Mouse (Mus musculus) spleen, postnatal 14 days (tissue): ENCODE data around the gene Tmed5.
A peak's percentile ranks its signal among the peaks of the same experiment; 100 is the strongest.
"Not testable (repeated sequence)": the region's sequence is repeated elsewhere in the genome, so short reads cannot be mapped to it uniquely, and the experiment has no call there.

Experiments used
- DNase-seq, 2 experiments: peaks; one replicate each; pipeline ENCODE4 v3.0.0; 2021 to 2022; ENCODE audit warnings: low spot score in 2 of 2

The Tmed5 gene

GRCm38 (mm10) chr5:108132441-108133243 is at the start of gene Tmed5, which contains the start of gene Ccdc18:
TSS of gene Tmed5 (minus strand) at chr5:108132620.
TSS of gene Ccdc18 (plus strand) at chr5:108132875.
- DNase-seq = peak; percentile 94 to 98

GRCm38 (mm10) chr5:108163695-108164094 is 31.3 kb upstream of the Tmed5 start:
- peak in 1 of 2 experiments; percentile 24 for DNase-seq

- no peak for DNase-seq
These were observed 28.4 kb upstream of the Tmed5 start for GRCm38 (mm10) chr5:108160796-108161195.

DNA sequence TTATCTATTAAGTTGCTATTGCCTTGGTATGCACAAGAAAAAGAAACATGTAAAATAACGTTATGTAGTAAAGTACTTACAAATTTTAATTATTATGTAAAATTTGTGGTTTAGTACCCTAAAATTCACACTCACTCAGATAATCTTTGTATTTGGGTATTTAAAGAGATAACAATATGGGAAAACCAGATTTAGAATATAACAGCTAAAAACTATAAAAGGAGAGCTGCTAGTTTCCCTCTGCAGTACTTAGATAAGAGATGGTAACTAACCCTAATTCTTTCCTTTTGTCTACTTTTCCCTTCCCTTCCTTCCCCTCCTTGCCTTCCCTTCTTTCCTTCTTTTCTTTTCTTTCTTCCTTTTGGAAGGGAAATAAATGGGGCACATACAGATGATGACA is 20.2 kb upstream of the Tmed5 start:
- DNase-seq = no peak

- DNase-seq = no peak
These were observed 475 bp downstream of the Tmed5 start for GRCm38 (mm10) chr5:108131849-108132440.

- DNase-seq = no peak
These were observed 12.1 kb downstream of the Tmed5 start for GRCm38 (mm10) chr5:108120221-108120900.

DNA sequence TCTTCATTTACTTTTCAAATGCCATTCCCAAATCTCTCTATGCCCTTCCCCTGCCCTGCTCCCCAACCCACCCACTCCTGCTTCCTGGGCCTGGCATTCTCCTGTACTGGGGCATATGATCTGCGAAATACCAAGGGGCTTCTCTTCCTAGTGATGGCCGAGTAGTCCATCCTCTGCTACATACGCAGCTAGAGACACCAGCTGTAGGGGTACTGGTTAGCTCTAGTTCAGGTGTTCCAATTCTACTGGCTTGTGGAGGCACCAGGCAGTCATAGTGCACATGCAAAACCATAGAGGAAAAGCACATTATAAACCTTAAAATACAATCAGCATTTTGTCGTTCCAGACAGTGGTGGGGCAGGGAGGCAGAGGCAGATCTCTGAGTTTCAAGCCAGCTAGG is 14.7 kb downstream of the Tmed5 start:
- DNase-seq = no peak

DNA sequence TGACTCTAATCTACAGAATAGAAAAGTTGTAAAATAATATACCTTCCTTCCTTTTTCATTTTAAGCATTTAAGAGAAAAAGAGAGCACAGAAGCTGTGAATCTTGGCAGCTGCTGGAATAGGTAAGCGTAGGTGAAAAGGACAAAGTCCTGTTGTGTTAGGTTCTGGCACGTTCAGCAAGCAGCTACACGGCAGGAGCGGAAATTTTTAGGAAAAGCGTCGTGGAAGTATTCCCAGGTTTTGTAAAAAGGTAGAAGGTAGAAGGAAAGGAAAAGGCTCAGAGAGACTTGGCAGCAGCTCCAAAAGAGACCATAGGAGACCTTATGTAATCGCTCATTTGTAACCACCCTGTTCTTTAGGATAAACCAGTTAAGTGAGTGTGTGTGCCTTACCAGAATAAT is 23.1 kb downstream of the Tmed5 start:
- DNase-seq = no peak

DNA sequence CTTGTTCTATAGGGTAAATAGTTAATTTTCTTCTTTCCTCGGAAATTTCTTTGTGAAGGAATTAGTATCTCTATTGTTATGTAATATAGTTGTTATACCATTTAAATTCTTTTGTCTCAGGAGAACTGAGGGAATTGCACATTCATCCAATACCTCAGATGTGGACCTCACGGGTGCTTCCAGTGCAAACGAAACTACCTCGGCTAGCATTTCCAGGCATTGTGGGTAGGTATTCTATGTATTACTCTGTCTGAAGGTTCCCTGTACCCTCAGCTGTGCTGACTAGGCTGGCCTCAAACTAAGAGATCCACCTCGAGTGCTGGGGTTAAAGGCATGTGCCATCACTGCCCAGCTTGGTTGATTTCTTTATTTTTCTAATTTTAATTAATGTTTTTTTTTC is 28.1 kb downstream of the Tmed5 start:
- no peak for DNase-seq

GRCm38 (mm10) chr5:108100196-108100595 is 32.2 kb downstream of the Tmed5 start:
- DNase-seq = no peak

- no peak for DNase-seq
These were observed 34.7 kb downstream of the Tmed5 start for GRCm38 (mm10) chr5:108097676-108098075.

GRCm38 (mm10) chr5:108092731-108093130 is 39.7 kb downstream of the Tmed5 start:
- DNase-seq = not testable (repeated sequence)

DNA sequence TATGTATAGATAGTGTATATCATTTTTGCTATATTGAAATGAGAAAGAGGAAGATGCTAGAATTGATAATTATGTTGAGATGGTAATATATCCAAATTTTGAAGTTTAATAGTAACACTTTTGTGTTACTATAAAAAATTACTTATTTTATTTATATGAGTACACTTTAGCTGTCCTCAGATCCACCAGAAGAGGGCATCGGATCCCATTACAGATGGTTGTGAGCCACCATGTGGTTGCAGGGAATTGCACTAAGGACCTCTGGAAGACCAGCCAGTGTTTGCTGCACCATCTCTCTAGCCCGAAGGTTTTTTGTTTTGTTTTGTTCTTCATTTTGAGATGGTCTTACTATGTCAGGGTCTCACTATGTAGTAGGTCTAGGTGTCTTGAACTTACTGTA is 47.0 kb downstream of the Tmed5 start:
- DNase-seq = no peak

- DNase-seq = no peak
These were observed 50.0 kb downstream of the Tmed5 start for GRCm38 (mm10) chr5:108082380-108082779.

DNA sequence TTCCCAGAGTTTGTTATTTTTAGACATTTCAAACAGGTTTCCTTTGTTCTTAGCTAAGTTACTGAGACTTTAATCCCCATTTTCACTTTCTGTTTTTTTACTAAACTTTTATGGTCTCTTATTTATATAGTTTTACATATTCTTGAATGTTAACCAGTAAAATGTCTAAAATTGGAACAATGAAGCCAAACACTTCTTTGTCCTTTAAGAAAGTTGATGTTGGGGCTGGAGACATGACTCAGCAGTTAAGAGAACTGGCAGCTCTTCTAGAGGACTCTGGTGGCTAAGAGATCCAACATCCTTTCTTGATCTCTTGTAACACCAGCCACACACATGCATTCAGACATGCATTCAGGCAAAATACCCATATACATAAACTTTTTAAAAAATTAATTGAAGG is 52.8 kb downstream of the Tmed5 start:
- no peak for DNase-seq

GRCm38 (mm10) chr5:108076833-108077540 is 55.4 kb downstream of the Tmed5 start:
- DNase-seq = no peak

- no peak for DNase-seq
These were observed 56.2 kb downstream of the Tmed5 start for GRCm38 (mm10) chr5:108076241-108076640.

DNA sequence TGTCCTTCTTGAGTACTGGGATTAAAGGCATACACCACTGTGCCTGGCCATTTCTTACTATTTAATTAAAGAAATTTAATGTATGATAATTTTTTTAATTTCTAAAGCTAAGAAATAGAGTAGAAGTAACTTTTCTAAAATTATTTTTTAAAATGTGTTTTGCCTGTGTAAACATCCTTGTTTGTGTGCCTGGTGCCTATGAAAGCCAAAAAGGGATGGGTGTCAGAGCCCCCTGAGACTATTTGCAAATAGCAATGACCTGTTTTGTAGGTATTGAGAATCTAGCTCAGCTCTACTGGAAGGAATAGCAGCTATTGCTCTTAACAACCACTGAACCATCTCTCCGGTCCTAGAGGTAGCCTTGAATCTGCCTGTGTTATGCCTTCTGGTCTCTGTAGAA is 60.1 kb downstream of the Tmed5 start:
- DNase-seq = no peak

DNA sequence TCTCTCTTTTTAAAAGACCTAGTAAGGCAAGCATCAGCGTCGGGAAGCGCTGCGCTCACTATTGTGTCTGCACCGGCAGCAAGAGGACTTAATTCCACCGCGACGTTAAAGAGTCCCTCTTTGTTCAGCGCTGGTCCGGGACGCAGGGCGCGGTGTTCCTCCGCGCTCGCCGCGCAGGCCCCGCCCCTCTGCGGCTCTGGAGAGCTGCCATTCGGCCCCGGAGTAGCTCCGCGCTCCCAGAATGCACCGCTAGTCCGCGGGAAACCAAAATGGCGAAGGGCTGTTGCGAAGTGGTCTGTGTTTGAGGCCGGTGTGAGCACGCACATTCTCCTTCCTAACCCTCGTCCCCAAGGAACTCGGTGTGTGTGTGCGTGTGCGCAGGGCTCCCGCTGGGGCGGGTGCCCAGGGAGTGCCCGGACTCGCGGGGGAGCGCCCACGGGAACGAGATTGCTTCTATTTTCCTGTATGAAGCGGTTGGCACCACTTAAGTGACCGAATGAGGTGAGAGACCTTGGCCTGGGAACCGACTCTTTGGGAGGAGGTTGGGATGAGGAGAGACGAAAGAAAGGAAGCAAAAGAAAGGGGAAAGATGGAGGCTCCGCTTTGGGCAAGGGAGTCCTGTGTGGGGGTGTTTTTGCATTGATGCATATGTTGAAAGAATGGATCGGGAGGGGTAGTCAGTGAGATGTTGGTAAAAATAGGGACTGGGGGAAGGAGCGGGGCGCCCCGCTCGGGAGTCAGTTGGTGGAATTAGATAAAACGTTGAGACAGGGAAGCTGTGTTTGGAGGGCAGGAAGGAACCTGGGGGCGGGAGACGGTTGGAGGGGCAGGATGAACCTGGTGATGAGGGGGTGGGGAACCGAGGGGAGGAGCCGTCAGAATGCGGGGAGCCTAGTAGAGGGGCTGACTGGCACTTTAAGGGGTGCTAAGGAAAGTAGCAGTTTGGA is 66.7 kb downstream of the Tmed5 start, which contains the start of gene Mtf2:
Mtf2 (plus strand) TSS at position 210 of the 947 bp plus-strand sequence.
- peak; percentile 89 to 93 for DNase-seq

- DNase-seq = no peak
These were observed 72.0 kb downstream of the Tmed5 start for GRCm38 (mm10) chr5:108060413-108060812.
